Mouse (Mus musculus) midbrain, postnatal 0 days (tissue): ENCODE results near the gene Erh. TPM values are rescaled to one million over a fixed set of nuclear protein-coding genes. Genes with fewer than 3 reads are reported as not detected.
A peak's percentile ranks its signal among the peaks of the same experiment; 100 is the strongest.

ENCODE experiments used
- ATAC-seq: fragments of 200-750 bp; cut with Nextera tagmentation; 2 replicates; pipeline ENCODE4 v1.8.0; 2017; ENCODE audit warnings: moderate number of reproducible peaks, mild to moderate bottlenecking, moderate TSS enrichment, moderate library complexity; ENCODE audit not compliant: low FRiP score
- DNase-seq: peaks from one replicate; pipeline ENCODE4 v3.0.0-alpha.2; 2015; ENCODE audit warnings: low spot score
- H3K27ac ChIP-seq: fragments of 300-500 bp; sonication (generic); 2 replicates; pipeline ENCODE4 v1.5.1; 2014; ENCODE audit warnings: low read depth, mild to moderate bottlenecking, low read length, mixed read lengths
- H3K27me3 ChIP-seq: fragments of 300-500 bp; sonication (generic); 2 replicates; pipeline ENCODE4 v1.6.1; 2014; ENCODE audit warnings: low read length, control low read depth, mixed read lengths; ENCODE audit not compliant: insufficient read depth
- H3K36me3 ChIP-seq: fragments of 300-500 bp; sonication (generic); 2 replicates; pipeline ENCODE4 v1.6.1; 2014; ENCODE audit warnings: low read length, control low read depth, mixed read lengths; ENCODE audit not compliant: insufficient read depth
- H3K4me1 ChIP-seq: fragments of 300-500 bp; sonication (generic); 2 replicates; pipeline ENCODE4 v1.6.1; 2014; ENCODE audit warnings: mild to moderate bottlenecking, control low read depth, antibody characterized with exemption, low read length, mixed read lengths; ENCODE audit not compliant: insufficient read depth
- H3K4me2 ChIP-seq: fragments of 300-500 bp; sonication (generic); 2 replicates; pipeline ENCODE4 v1.6.1; 2014; ENCODE audit warnings: low read depth, mild to moderate bottlenecking, low read length, mixed read lengths; ENCODE audit not compliant: poor library complexity, severe bottlenecking
- H3K4me3 ChIP-seq: fragments of 300-500 bp; sonication (generic); 2 replicates; pipeline ENCODE4 v1.5.1; 2014; ENCODE audit warnings: low read depth, mild to moderate bottlenecking, low read length, moderate library complexity
- H3K9ac ChIP-seq: fragments of 300-500 bp; sonication (generic); replicated peaks from 2 replicates; pipeline ENCODE4 v1.6.1; 2014; ENCODE audit warnings: mild to moderate bottlenecking, low read length, moderate library complexity, mixed read lengths; ENCODE audit not compliant: poor library complexity, severe bottlenecking
- H3K9me3 ChIP-seq: fragments of 300-500 bp; sonication (generic); 2 replicates; pipeline ENCODE4 v1.6.1; 2016; ENCODE audit warnings: low read length, control low read depth
- CTCF ChIP-seq: IDR thresholded peaks from 2 replicates; pipeline ENCODE4 v1.5.1; 2016; ENCODE audit warnings: antibody characterized with exemption, mild to moderate bottlenecking
- WGBS: fragments of 180-500 bp; shearing (Covaris S2); extraction: QIAGEN DNeasy Blood & Tissue Kit; methylation state at CpG from one replicate; pipeline ENCODE4 v1.1.7; 2014; 5-methylcytosine and 5-hydroxymethylcytosine counted together
- polyA plus RNA-seq: library from polyadenylated mRNA; unstranded; fragments of >200 nt; fragmentation: Nextera tagmentation; extraction: Ambion mirVana; gene quantifications from 2 replicates; pipeline ENCODE4 v1.2.1, GENCODE M21; 2015
- total RNA-seq: library from RNA; depleted of rRNA; stranded (reverse); fragments of >200 nt; gene quantifications from 2 replicates; pipeline ENCODE4 v1.2.3, GENCODE M21; 2014

The Erh gene
- total and polyA plus RNA-seq, 2 experiments from 2014 or later, result 83.4 to 281 TPM

GRCm38 (mm10) chr12:80663935-80664334, 19.8 kb upstream of the Erh start:
- no peak for TF ChIP-seq CTCF
- H3K36me3 ChIP-seq, result peaks cover 13% of the 10 kb centered on the region; the same call in 1 of the 2 replicates
- H3K27me3 ChIP-seq, result no peaks in the 10 kb centered on the region
- H3K4me3 ChIP-seq, result no peak overlapping the region
- H3K9ac ChIP-seq, result no peak overlapping the region
- no peak overlapping the region for H3K4me2 ChIP-seq
- ATAC-seq (no peak), DNase-seq (no peak)
- H3K4me1 ChIP-seq, result no peaks in the 10 kb centered on the region
- no peak overlapping the region for H3K27ac ChIP-seq
- no peaks in the 10 kb centered on the region for H3K9me3 ChIP-seq
- 87% methylated on average over 2 of the region's 2 CpGs for WGBS

- no peak overlapping the region for H3K9ac ChIP-seq
- H3K4me3 ChIP-seq, result no peak overlapping the region
- DNase-seq (no peak), ATAC-seq (no peak)
- H3K36me3 ChIP-seq, result peaks cover 10% of the 10 kb centered on the region; the same call in 1 of the 2 replicates
- H3K27me3 ChIP-seq, result no peaks in the 10 kb centered on the region
- no peaks in the 10 kb centered on the region for H3K4me1 ChIP-seq
- H3K27ac ChIP-seq, result no peak overlapping the region
- no peak overlapping the region for H3K4me2 ChIP-seq
- WGBS, result 95% methylated on average over 10 of the region's 10 CpGs
- no peaks in the 10 kb centered on the region for H3K9me3 ChIP-seq
- TF ChIP-seq CTCF, result no peak
Measured at GRCm38 (mm10) chr12:80662322-80662721, 18.2 kb upstream of the Erh start.

- TF ChIP-seq CTCF, result no peak
- no peak for DNase-seq
- 84% methylated on average over 6 of the region's 6 CpGs for WGBS
Measured at GRCm38 (mm10) chr12:80658661-80659060, 14.5 kb upstream of the Erh start.

GRCm38 (mm10) chr12:80654659-80655025, 10.5 kb upstream of the Erh start:
- 90% methylated on average over 3 of the region's 3 CpGs for WGBS
- Histone ChIP-seq H3K9me3 (no peaks in the 10 kb centered on the region), H3K4me1 (no peaks in the 10 kb centered on the region), H3K27me3 (no peaks in the 10 kb centered on the region), H3K4me2 (no peak overlapping the region), H3K9ac (no peak overlapping the region), H3K4me3 (no peak overlapping the region), H3K36me3 (no peaks in the 10 kb centered on the region), H3K27ac (no peak overlapping the region)
- no peak for DNase-seq
- no peak for ATAC-seq
- TF ChIP-seq CTCF, result no peak

More at GRCm38 (mm10) chr12:80658661-80659060, 14.5 kb upstream of the Erh start:
- no peak for ATAC-seq
- H3K4me3 ChIP-seq, result no peak overlapping the region
- H3K9ac ChIP-seq, result no peak overlapping the region
- H3K36me3 ChIP-seq, result peaks cover 6% of the 10 kb centered on the region; the same call in 1 of the 2 replicates
- H3K9me3 ChIP-seq, result no peaks in the 10 kb centered on the region
- H3K27me3 ChIP-seq, result no peaks in the 10 kb centered on the region
- H3K4me1 ChIP-seq, result no peaks in the 10 kb centered on the region
- H3K4me2 ChIP-seq, result no peak overlapping the region
- H3K27ac ChIP-seq, result no peak overlapping the region

GRCm38 (mm10) chr12:80653951-80654658, 10.0 kb upstream of the Erh start:
- DNase-seq (peak; percentile 37), ATAC-seq (no peak)
- Histone ChIP-seq H3K9ac (no peak overlapping the region), H3K4me1 (no peaks in the 10 kb centered on the region), H3K4me3 (no peak overlapping the region), H3K4me2 (no peak overlapping the region), H3K27ac (no peak overlapping the region), H3K36me3 (no peaks in the 10 kb centered on the region), H3K9me3 (no peaks in the 10 kb centered on the region), H3K27me3 (no peaks in the 10 kb centered on the region)
- WGBS, result 84% methylated on average over 7 of the region's 7 CpGs
- TF ChIP-seq CTCF, result no peak

GRCm38 (mm10) chr12:80646377-80646776, 2.2 kb upstream of the Erh start:
- H3K27me3 ChIP-seq, result no peaks in the 10 kb centered on the region

More at GRCm38 (mm10) chr12:80646377-80646776, 2.2 kb upstream of the Erh start:
- no peaks in the 10 kb centered on the region for H3K9me3 ChIP-seq
- peaks cover 17% of the 10 kb centered on the region for H3K4me1 ChIP-seq
- whole genome bisulfite sequencing, result 99% methylated on average over 3 of the region's 3 CpGs
- H3K4me3 ChIP-seq, result no peak overlapping the region
- DNase-seq (no peak), ATAC-seq (no peak)
- peak overlapping the region; percentile 73 for H3K4me2 ChIP-seq
- H3K9ac ChIP-seq, result no peak overlapping the region
- no peak overlapping the region for H3K27ac ChIP-seq
- TF ChIP-seq CTCF, result no peak
- H3K36me3 ChIP-seq, result no peaks in the 10 kb centered on the region
